Mouse (Mus musculus) regulatory T cell (primary cell): Measurements from ENCODE around the gene Rhot2.

Experiments used
- in situ Hi-C: fragments of 300-600 bp; cut with MboI, MseI; formaldehyde crosslinking; loops from one replicate; pipeline ENCODE4 v1.15.1; 2025; ENCODE audit warnings: high pct_unique_total_duplicates

The Rhot2 gene

GRCm38 (mm10) chr17:25844396-25844901, at the start of gene Rhot2:
Gene Rhot2 (minus strand): TSS chr17:25844851.
- in situ Hi-C loops, result no loop called here

GRCm38 (mm10) chr17:25893975-25894617, 49.4 kb upstream of the Rhot2 start:
- in situ Hi-C loops, result no loop called here

GRCm38 (mm10) chr17:25888837-25889236, 44.2 kb upstream of the Rhot2 start:
- in situ Hi-C loops, result loop anchor here (5.0 kb wide), 1 partner anchor 103 kb away; no protein-coding TSS in a partner anchor

GRCm38 (mm10) chr17:25887467-25887866, 42.8 kb upstream of the Rhot2 start:
- in situ Hi-C loops, result loop anchor here (5.0 kb wide), 1 partner anchor 105 kb away; no protein-coding TSS in a partner anchor

- in situ Hi-C loops, result loop anchor here (5.0 kb wide), 1 partner anchor 105 kb away; no protein-coding TSS in a partner anchor
Observed at GRCm38 (mm10) chr17:25886806-25887205, 42.2 kb upstream of the Rhot2 start.

- in situ Hi-C loops, result loop anchor here (5.0 kb wide), 1 partner anchor 107 kb away; no protein-coding TSS in a partner anchor
Observed at GRCm38 (mm10) chr17:25885636-25886035, 41.0 kb upstream of the Rhot2 start.

GRCm38 (mm10) chr17:25883824-25884223, 39.2 kb upstream of the Rhot2 start:
- in situ Hi-C loops, result no loop called here

- in situ Hi-C loops, result no loop called here
Observed at GRCm38 (mm10) chr17:25883268-25883667, 38.6 kb upstream of the Rhot2 start.

- in situ Hi-C loops, result no loop called here
Observed at GRCm38 (mm10) chr17:25882306-25882705, 37.7 kb upstream of the Rhot2 start.

- in situ Hi-C loops, result no loop called here
Observed at GRCm38 (mm10) chr17:25881691-25882090, 37.0 kb upstream of the Rhot2 start.

GRCm38 (mm10) chr17:25880913-25881641, 36.4 kb upstream of the Rhot2 start:
- in situ Hi-C loops, result no loop called here

- in situ Hi-C loops, result no loop called here
Observed at GRCm38 (mm10) chr17:25880196-25880910, 35.7 kb upstream of the Rhot2 start, which contains the start of gene Wfikkn1. Gene Wfikkn1 (minus strand): TSS chr17:25880858.

GRCm38 (mm10) chr17:25879750-25880149, 35.1 kb upstream of the Rhot2 start:
- in situ Hi-C loops, result no loop called here

GRCm38 (mm10) chr17:25879261-25879660, 34.6 kb upstream of the Rhot2 start:
- in situ Hi-C loops, result no loop called here

- in situ Hi-C loops, result no loop called here
Observed at GRCm38 (mm10) chr17:25878611-25879180, 34.0 kb upstream of the Rhot2 start.

- in situ Hi-C loops, result no loop called here
Observed at GRCm38 (mm10) chr17:25877741-25878610, 33.3 kb upstream of the Rhot2 start.

GRCm38 (mm10) chr17:25877025-25877424, 32.4 kb upstream of the Rhot2 start:
- in situ Hi-C loops, result no loop called here

- in situ Hi-C loops, result no loop called here
Observed at GRCm38 (mm10) chr17:25876347-25876915, 31.8 kb upstream of the Rhot2 start.

GRCm38 (mm10) chr17:25875171-25876136, 30.8 kb upstream of the Rhot2 start:
- in situ Hi-C loops, result no loop called here
